Mouse (Mus musculus): ENCODE measurements around the gene Mfng. TPM values are rescaled to one million over a fixed set of nuclear protein-coding genes. Genes with fewer than 3 reads are reported as not detected.

Gene Mfng
- polyA plus RNA-seq, 1 experiment = 15.5 TPM

DNA sequence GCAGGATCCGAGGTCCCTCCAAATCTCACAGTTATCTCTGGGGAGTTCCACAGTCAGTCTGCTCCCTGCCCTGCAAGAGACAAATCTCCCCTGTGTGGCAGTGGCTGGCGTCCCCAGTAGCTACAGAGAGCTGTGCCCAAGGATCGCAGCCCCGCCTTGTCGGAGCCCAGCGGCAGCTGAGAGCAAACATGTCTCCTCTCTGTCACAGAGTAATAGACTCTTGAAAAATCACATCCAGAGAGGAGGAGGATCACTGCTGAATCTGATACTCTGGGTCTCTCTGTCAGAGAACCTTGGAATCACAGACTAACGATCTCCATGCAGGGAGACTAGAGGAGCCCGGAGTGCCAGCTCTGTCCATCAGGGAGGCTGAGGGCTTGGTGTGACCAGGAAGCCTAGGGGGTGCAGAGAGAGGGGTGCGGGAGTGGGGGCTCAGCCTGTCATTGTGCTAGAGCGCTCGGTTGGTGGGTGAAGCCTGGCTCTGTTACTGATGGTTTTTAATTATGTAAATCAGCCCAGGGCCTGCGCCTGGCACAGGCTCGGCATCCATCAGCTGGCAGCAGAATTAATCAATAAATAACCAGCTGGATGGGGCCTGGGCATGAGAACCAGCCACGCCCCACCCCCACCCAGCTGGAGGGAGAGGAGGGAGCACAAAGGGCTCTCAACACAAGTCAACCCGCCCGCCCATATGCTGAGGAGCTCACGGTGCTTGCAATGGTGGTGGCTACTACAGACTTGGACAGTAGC, 37.7 kb downstream of the Mfng start:
- Histone ChIP-seq H3K4me3 (replicated peaks; ENCODE audit: control insufficient read depth, low read depth, low read length) (no peak overlapping the region), H3K4me1 (ENCODE audit: control insufficient read depth, insufficient read depth, low read length) (no peaks in the 10 kb centered on the region; the same call in 1 of the 2 replicates), H3K27ac (ENCODE audit: control insufficient read depth, insufficient read depth, low read depth, low read length, poor library complexity) (no peak overlapping the region)
- 61% methylated on average over 17 of the region's 17 CpGs for WGBS
- no peak for TF ChIP-seq POLR2A (IDR thresholded peaks at IDR 0.05; ENCODE audit: borderline replicate concordance, control insufficient read depth, low read depth, low read length)
- TF ChIP-seq CTCF (IDR thresholded peaks at IDR 0.05; ENCODE audit: control insufficient read depth, insufficient read depth, low read length) = no peak

DNA sequence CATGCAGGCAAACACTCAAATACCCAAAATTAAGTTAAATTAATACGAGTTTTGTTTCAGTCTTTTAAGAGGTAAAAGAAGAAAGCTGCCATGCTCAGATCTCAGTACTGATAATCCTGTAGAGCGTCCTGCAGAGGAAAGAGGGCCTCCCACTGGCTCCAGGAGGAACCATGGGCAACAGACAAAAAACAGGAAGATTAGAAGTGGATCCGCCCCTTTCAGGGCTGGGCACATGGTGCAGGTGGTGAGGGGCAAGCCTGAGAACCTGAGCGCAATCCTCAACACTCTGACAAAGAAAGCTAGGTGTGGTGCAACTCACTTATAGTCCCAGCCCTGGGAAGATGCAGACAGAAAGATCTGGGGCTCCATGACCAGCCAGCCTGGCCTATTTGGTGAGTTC, 41.4 kb downstream of the Mfng start:
- TF ChIP-seq POLR2A (IDR thresholded peaks at IDR 0.05; ENCODE audit: borderline replicate concordance, control insufficient read depth, low read depth, low read length) (no peak), CTCF (IDR thresholded peaks at IDR 0.05; ENCODE audit: control insufficient read depth, insufficient read depth, low read length) (no peak)
- WGBS = 36% methylated on average over 4 of the region's 4 CpGs

DNA sequence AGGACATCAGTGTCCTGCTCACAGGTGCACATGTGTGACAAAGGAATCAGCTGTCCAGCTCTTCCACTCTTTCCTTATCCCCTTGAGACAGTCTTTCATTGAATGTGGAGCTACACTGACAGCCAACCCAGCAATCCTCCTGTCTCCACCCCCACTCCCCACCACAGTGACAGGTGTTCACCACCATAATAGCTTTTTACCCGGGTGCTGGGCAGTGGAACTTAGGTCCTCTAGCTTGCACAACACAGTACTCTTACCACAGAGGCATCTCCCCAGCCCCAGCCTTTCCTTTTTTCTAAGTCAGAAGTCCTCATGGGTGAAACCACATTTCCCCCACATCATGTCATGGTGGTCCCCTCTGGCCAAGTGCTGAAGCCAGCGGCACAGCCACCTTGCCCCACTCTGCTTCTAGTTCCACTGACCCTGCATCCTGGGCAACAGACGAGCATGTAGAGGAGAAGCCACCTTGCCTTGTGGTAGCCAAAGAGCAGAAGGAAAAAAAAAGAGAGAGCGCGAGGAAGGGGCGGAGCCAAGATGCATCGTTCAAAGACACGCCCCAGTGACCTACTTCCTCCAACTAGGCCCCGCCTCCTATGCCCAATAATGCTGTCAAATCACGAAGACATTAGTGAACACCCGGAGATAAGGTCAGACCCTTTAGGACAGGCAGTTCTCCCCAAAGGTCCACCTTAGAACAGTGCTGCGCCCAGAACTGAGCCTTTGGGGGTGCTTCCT, 42.8 kb downstream of the Mfng start:
- WGBS = 44% methylated on average over 12 of the region's 12 CpGs
- Histone ChIP-seq H3K4me1 (ENCODE audit: control insufficient read depth, insufficient read depth, low read length) (peaks cover 2% of the 10 kb centered on the region), H3K27ac (ENCODE audit: control insufficient read depth, insufficient read depth, low read depth, low read length, poor library complexity) (no peak overlapping the region), H3K4me3 (replicated peaks; ENCODE audit: control insufficient read depth, low read depth, low read length) (no peak overlapping the region)
- no peak for TF ChIP-seq CTCF (IDR thresholded peaks at IDR 0.05; ENCODE audit: control insufficient read depth, insufficient read depth, low read length)
- no peak for TF ChIP-seq POLR2A (IDR thresholded peaks at IDR 0.05; ENCODE audit: borderline replicate concordance, control insufficient read depth, low read depth, low read length)

More for the DNA sequence above, 41.4 kb downstream of the Mfng start:
- Histone ChIP-seq H3K27ac (ENCODE audit: control insufficient read depth, insufficient read depth, low read depth, low read length, poor library complexity) (no peak overlapping the region), H3K4me1 (ENCODE audit: control insufficient read depth, insufficient read depth, low read length) (peaks cover 2% of the 10 kb centered on the region), H3K4me3 (replicated peaks; ENCODE audit: control insufficient read depth, low read depth, low read length) (no peak overlapping the region)

DNA sequence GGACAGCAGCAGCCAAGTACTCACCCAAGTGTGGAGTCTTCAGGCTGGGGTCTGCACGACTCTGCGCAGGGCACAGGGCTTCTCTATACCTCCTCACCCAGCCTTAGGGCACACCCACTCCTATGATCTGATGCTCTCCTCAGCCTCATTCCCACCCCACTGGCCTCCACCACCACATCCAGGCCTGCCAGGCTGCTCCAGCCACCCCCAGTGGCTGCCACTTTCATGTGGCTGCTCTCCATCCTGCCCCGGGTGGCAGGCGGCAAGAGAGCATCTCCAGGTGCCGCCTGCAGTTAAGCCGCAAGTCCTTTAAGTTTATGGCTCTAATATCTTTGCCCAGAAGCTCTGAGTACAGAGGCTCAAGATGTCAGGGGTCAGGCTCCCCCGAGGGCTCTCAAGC, 46.6 kb downstream of the Mfng start:
- Histone ChIP-seq H3K4me3 (replicated peaks; ENCODE audit: control insufficient read depth, low read depth, low read length) (no peak overlapping the region), H3K4me1 (ENCODE audit: control insufficient read depth, insufficient read depth, low read length) (peaks cover 2% of the 10 kb centered on the region), H3K27ac (ENCODE audit: control insufficient read depth, insufficient read depth, low read depth, low read length, poor library complexity) (no peak overlapping the region)
- TF ChIP-seq POLR2A (IDR thresholded peaks at IDR 0.05; ENCODE audit: borderline replicate concordance, control insufficient read depth, low read depth, low read length) (no peak), CTCF (IDR thresholded peaks at IDR 0.05; ENCODE audit: control insufficient read depth, insufficient read depth, low read length) (no peak)
- WGBS = 63% methylated on average over 7 of the region's 7 CpGs

DNA sequence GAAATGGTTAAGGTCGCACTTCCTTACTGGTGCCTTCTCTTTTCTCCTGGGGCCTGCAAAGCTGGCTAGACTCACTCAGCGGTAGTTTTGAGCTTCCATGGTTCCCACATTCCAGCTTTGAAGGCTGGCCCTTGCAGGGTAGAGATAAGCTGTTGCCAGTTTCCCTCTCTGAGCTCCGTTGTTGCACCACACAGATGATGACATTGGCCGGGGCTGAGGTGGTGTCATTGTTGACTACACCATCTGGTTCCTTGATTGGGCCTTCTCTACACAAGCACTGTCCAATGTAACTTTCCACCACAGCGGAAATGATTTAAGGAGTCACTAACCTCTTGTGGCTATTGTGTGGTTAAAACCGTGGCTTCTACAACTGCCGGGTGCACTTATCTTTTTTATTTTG, 52.7 kb downstream of the Mfng start:
- no peak overlapping the region for H3K27ac ChIP-seq (ENCODE audit: control insufficient read depth, insufficient read depth, low read depth, low read length, poor library complexity)
- H3K4me3 ChIP-seq (replicated peaks; ENCODE audit: control insufficient read depth, low read depth, low read length) = no peak overlapping the region
- WGBS = 3% methylated on average over 7 of the region's 7 CpGs
- TF ChIP-seq POLR2A (IDR thresholded peaks at IDR 0.05; ENCODE audit: borderline replicate concordance, control insufficient read depth, low read depth, low read length) = no peak
- no peak for TF ChIP-seq CTCF (IDR thresholded peaks at IDR 0.05; ENCODE audit: control insufficient read depth, insufficient read depth, low read length)
- H3K4me1 ChIP-seq (ENCODE audit: control insufficient read depth, insufficient read depth, low read length) = no peaks in the 10 kb centered on the region

DNA sequence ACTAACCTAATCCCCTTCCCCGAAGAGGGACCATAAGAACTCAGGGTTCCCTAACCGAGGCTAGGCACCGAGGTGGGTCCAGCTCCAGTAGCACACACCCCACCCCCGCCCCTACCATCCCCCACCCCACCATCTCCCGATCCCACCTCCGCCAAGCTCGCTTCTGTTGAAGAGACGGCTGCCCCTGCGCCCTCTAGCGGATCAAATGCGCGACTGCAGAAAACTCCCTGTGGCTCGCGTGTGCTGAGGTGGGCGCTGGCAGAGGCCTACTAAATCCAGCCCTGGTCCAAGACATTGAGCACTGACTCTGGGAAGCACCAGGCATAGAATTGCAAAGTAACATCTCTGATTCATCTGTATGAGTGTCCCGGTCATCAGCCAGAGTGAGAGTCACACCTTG, 53.2 kb downstream of the Mfng start:
- 2% methylated on average over 16 of the region's 16 CpGs for WGBS
- Histone ChIP-seq H3K4me3 (replicated peaks; ENCODE audit: control insufficient read depth, low read depth, low read length) (no peak overlapping the region), H3K4me1 (ENCODE audit: control insufficient read depth, insufficient read depth, low read length) (no peaks in the 10 kb centered on the region), H3K27ac (ENCODE audit: control insufficient read depth, insufficient read depth, low read depth, low read length, poor library complexity) (no peak overlapping the region)
- no peak for TF ChIP-seq POLR2A (IDR thresholded peaks at IDR 0.05; ENCODE audit: borderline replicate concordance, control insufficient read depth, low read depth, low read length)
- peak; percentile 76 for TF ChIP-seq CTCF (IDR thresholded peaks at IDR 0.05; ENCODE audit: control insufficient read depth, insufficient read depth, low read length)

DNA sequence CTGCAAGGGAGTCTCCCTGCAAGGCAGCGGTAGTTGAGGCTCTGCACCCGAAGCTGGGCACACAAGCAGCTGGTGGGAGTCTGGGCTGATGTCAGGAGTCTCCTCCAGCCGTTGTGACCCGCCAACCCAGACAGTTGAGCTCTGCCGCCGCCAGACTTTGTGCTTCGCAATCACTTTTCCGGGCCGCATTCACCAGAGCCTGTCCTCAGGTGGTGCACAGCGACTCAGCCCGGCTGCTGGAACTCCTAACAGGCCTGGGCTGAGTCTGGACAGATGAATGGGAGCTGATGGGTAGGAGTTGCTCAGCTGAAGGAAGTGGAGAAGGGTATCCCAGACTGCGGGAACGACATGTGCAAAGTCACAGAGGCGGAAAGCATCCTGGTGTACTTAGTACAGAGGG, 53.9 kb downstream of the Mfng start:
- H3K4me3 ChIP-seq (replicated peaks; ENCODE audit: control insufficient read depth, low read depth, low read length) = no peak overlapping the region
- H3K4me1 ChIP-seq (ENCODE audit: control insufficient read depth, insufficient read depth, low read length) = no peaks in the 10 kb centered on the region
- no peak for TF ChIP-seq POLR2A (IDR thresholded peaks at IDR 0.05; ENCODE audit: borderline replicate concordance, control insufficient read depth, low read depth, low read length)
- no peak for TF ChIP-seq CTCF (IDR thresholded peaks at IDR 0.05; ENCODE audit: control insufficient read depth, insufficient read depth, low read length)
- WGBS = 9% methylated on average over 14 of the region's 14 CpGs
- no peak overlapping the region for H3K27ac ChIP-seq (ENCODE audit: control insufficient read depth, insufficient read depth, low read depth, low read length, poor library complexity)

All from bone marrow, adult 2 months (tissue).